Mouse (Mus musculus): ENCODE results near the gene Shf. TPM values are rescaled to one million over a fixed set of nuclear protein-coding genes. Genes with fewer than 3 reads are reported as not detected.
"Not testable (repeated sequence)": the region's sequence is repeated elsewhere in the genome, so short reads cannot be mapped to it uniquely, and the experiment has no call there.

Shf gene
- polyA plus RNA-seq, 1 experiment: 84.9 TPM

GRCm38 (mm10) chr2:122356187-122356586 is 12.8 kb downstream of the Shf start:
- TF ChIP-seq CTCF (IDR thresholded peaks at IDR 0.05; ENCODE audit: borderline replicate concordance, extremely low read depth, insufficient read depth, insufficient read length) (no peak), POLR2A (IDR thresholded peaks at IDR 0.05; ENCODE audit: borderline replicate concordance, extremely low read depth, insufficient read depth, insufficient read length, poor library complexity, severe bottlenecking) (no peak)
- DNase-seq (ENCODE audit: low read depth): no peak

GRCm38 (mm10) chr2:122355389-122355788 is 13.6 kb downstream of the Shf start:
- TF ChIP-seq POLR2A (IDR thresholded peaks at IDR 0.05; ENCODE audit: borderline replicate concordance, extremely low read depth, insufficient read depth, insufficient read length, poor library complexity, severe bottlenecking) (no peak), CTCF (IDR thresholded peaks at IDR 0.05; ENCODE audit: borderline replicate concordance, extremely low read depth, insufficient read depth, insufficient read length) (no peak)
- DNase-seq (ENCODE audit: low read depth): no peak

GRCm38 (mm10) chr2:122354191-122354929 is 14.6 kb downstream of the Shf start:
- TF ChIP-seq CTCF (IDR thresholded peaks at IDR 0.05; ENCODE audit: borderline replicate concordance, extremely low read depth, insufficient read depth, insufficient read length): no peak
- TF ChIP-seq POLR2A (IDR thresholded peaks at IDR 0.05; ENCODE audit: borderline replicate concordance, extremely low read depth, insufficient read depth, insufficient read length, poor library complexity, severe bottlenecking): no peak

GRCm38 (mm10) chr2:122353765-122354164 is 15.2 kb downstream of the Shf start:
- TF ChIP-seq POLR2A (IDR thresholded peaks at IDR 0.05; ENCODE audit: borderline replicate concordance, extremely low read depth, insufficient read depth, insufficient read length, poor library complexity, severe bottlenecking) (no peak), CTCF (IDR thresholded peaks at IDR 0.05; ENCODE audit: borderline replicate concordance, extremely low read depth, insufficient read depth, insufficient read length) (no peak)
- no peak for DNase-seq (ENCODE audit: low read depth)

More at GRCm38 (mm10) chr2:122354191-122354929, 14.6 kb downstream of the Shf start:
- DNase-seq (ENCODE audit: low read depth): no peak

- TF ChIP-seq POLR2A (IDR thresholded peaks at IDR 0.05; ENCODE audit: borderline replicate concordance, extremely low read depth, insufficient read depth, insufficient read length, poor library complexity, severe bottlenecking) (no peak), CTCF (IDR thresholded peaks at IDR 0.05; ENCODE audit: borderline replicate concordance, extremely low read depth, insufficient read depth, insufficient read length) (no peak)
- DNase-seq (ENCODE audit: low read depth): no peak
Observed at GRCm38 (mm10) chr2:122352992-122353391, 16.0 kb downstream of the Shf start.

GRCm38 (mm10) chr2:122351931-122352329 is 17.0 kb downstream of the Shf start:
- no peak for TF ChIP-seq POLR2A (IDR thresholded peaks at IDR 0.05; ENCODE audit: borderline replicate concordance, extremely low read depth, insufficient read depth, insufficient read length, poor library complexity, severe bottlenecking)
- no peak for TF ChIP-seq CTCF (IDR thresholded peaks at IDR 0.05; ENCODE audit: borderline replicate concordance, extremely low read depth, insufficient read depth, insufficient read length)
- DNase-seq (ENCODE audit: low read depth): peak; percentile 97

- peak; percentile 91 for DNase-seq (ENCODE audit: low read depth)
Observed at GRCm38 (mm10) chr2:122351156-122351930, 17.6 kb downstream of the Shf start.

GRCm38 (mm10) chr2:122349136-122349785 is 19.7 kb downstream of the Shf start:
- DNase-seq (ENCODE audit: low read depth): no peak
- TF ChIP-seq CTCF (IDR thresholded peaks at IDR 0.05; ENCODE audit: borderline replicate concordance, extremely low read depth, insufficient read depth, insufficient read length): no peak
- no peak for TF ChIP-seq POLR2A (IDR thresholded peaks at IDR 0.05; ENCODE audit: borderline replicate concordance, extremely low read depth, insufficient read depth, insufficient read length, poor library complexity, severe bottlenecking)

More at GRCm38 (mm10) chr2:122351156-122351930, 17.6 kb downstream of the Shf start:
- TF ChIP-seq POLR2A (IDR thresholded peaks at IDR 0.05; ENCODE audit: borderline replicate concordance, extremely low read depth, insufficient read depth, insufficient read length, poor library complexity, severe bottlenecking) (no peak), CTCF (IDR thresholded peaks at IDR 0.05; ENCODE audit: borderline replicate concordance, extremely low read depth, insufficient read depth, insufficient read length) (no peak)

- TF ChIP-seq POLR2A (IDR thresholded peaks at IDR 0.05; ENCODE audit: borderline replicate concordance, extremely low read depth, insufficient read depth, insufficient read length, poor library complexity, severe bottlenecking) (peak; percentile 98), CTCF (IDR thresholded peaks at IDR 0.05; ENCODE audit: borderline replicate concordance, extremely low read depth, insufficient read depth, insufficient read length) (peak; percentile 71)
- peak; percentile 93 for DNase-seq (ENCODE audit: low read depth)
Observed at GRCm38 (mm10) chr2:122348531-122349131, 20.3 kb downstream of the Shf start.

- no peak for TF ChIP-seq CTCF (IDR thresholded peaks at IDR 0.05; ENCODE audit: borderline replicate concordance, extremely low read depth, insufficient read depth, insufficient read length)
- TF ChIP-seq POLR2A (IDR thresholded peaks at IDR 0.05; ENCODE audit: borderline replicate concordance, extremely low read depth, insufficient read depth, insufficient read length, poor library complexity, severe bottlenecking): no peak
- DNase-seq (ENCODE audit: low read depth): no peak
Observed at GRCm38 (mm10) chr2:122347257-122347656, 21.7 kb downstream of the Shf start.

- DNase-seq (ENCODE audit: low read depth): not testable (repeated sequence)
Observed at GRCm38 (mm10) chr2:122346164-122346563, 22.8 kb downstream of the Shf start.
